Mouse (Mus musculus): ENCODE measurements around the gene Sik3. TPM values are rescaled to one million over a fixed set of nuclear protein-coding genes. Genes with fewer than 3 reads are reported as not detected.
"Not testable (repeated sequence)": the region's sequence is repeated elsewhere in the genome, so short reads cannot be mapped to it uniquely, and the experiment has no call there.

Gene Sik3
- polyA plus RNA-seq, 1 experiment from 2014 or later: 3.9 TPM

- H3K4me1 ChIP-seq: peaks cover 24% of the 10 kb centered on the region
- whole genome bisulfite sequencing: 83% methylated on average over 2 of the region's 2 CpGs
- H3K4me3 ChIP-seq: no peak overlapping the region
- no peak overlapping the region for H3K27ac ChIP-seq (replicated peaks)
- DNase-seq (ENCODE audit: low spot score): no peak
- H3K36me3 ChIP-seq: peaks cover 24% of the 10 kb centered on the region
- H3K9me3 ChIP-seq (replicated peaks): no peaks in the 10 kb centered on the region
- H3K27me3 ChIP-seq (ENCODE audit: low read depth, poor library complexity, severe bottlenecking): no peaks in the 10 kb centered on the region
Measured at GRCm38 (mm10) chr9:46126295-46126694, 113.7 kb downstream of the Sik3 start.

- H3K36me3 ChIP-seq: peaks cover 24% of the 10 kb centered on the region
- no peaks in the 10 kb centered on the region for H3K9me3 ChIP-seq (replicated peaks)
- peaks cover 24% of the 10 kb centered on the region for H3K4me1 ChIP-seq
- no peaks in the 10 kb centered on the region for H3K27me3 ChIP-seq (ENCODE audit: low read depth, poor library complexity, severe bottlenecking)
- H3K4me3 ChIP-seq: no peak overlapping the region
- H3K27ac ChIP-seq (replicated peaks): no peak overlapping the region
- no peak for DNase-seq (ENCODE audit: low spot score)
- WGBS: 41% methylated on average over 5 of the region's 5 CpGs
Measured at GRCm38 (mm10) chr9:46127326-46127725, 114.7 kb downstream of the Sik3 start.

GRCm38 (mm10) chr9:46129241-46129640 lies 116.6 kb downstream of the Sik3 start:
- WGBS: 81% methylated on average over 2 of the region's 2 CpGs
- H3K4me3 ChIP-seq: no peak overlapping the region

GRCm38 (mm10) chr9:46132821-46133220 lies 120.2 kb downstream of the Sik3 start:
- DNase-seq (ENCODE audit: low spot score); H3K36me3 ChIP-seq; H3K9me3 ChIP-seq (replicated peaks); H3K27ac ChIP-seq (replicated peaks); H3K27me3 ChIP-seq (ENCODE audit: low read depth, poor library complexity, severe bottlenecking); H3K4me1 ChIP-seq; H3K4me3 ChIP-seq: not testable (repeated sequence)

More at GRCm38 (mm10) chr9:46129241-46129640, 116.6 kb downstream of the Sik3 start:
- Histone ChIP-seq H3K36me3 (peaks cover 13% of the 10 kb centered on the region), H3K9me3 (replicated peaks) (no peaks in the 10 kb centered on the region), H3K27ac (replicated peaks) (no peak overlapping the region), H3K4me1 (peaks cover 24% of the 10 kb centered on the region), H3K27me3 (ENCODE audit: low read depth, poor library complexity, severe bottlenecking) (no peaks in the 10 kb centered on the region)
- no peak for DNase-seq (ENCODE audit: low spot score)

GRCm38 (mm10) chr9:46138831-46139230 lies 126.2 kb downstream of the Sik3 start:
- WGBS: 85% methylated on average over 6 of the region's 6 CpGs

GRCm38 (mm10) chr9:46140811-46141210 lies 128.2 kb downstream of the Sik3 start:
- Histone ChIP-seq H3K27me3 (ENCODE audit: low read depth, poor library complexity, severe bottlenecking) (no peaks in the 10 kb centered on the region), H3K4me3 (no peak overlapping the region), H3K36me3 (no peaks in the 10 kb centered on the region), H3K27ac (replicated peaks) (no peak overlapping the region), H3K4me1 (no peaks in the 10 kb centered on the region), H3K9me3 (replicated peaks) (no peaks in the 10 kb centered on the region)
- WGBS: 88% methylated on average over 1 of the region's 1 CpGs
- no peak for DNase-seq (ENCODE audit: low spot score)

More at GRCm38 (mm10) chr9:46138831-46139230, 126.2 kb downstream of the Sik3 start:
- Histone ChIP-seq H3K4me3 (no peak overlapping the region), H3K27ac (replicated peaks) (no peak overlapping the region), H3K36me3 (no peaks in the 10 kb centered on the region), H3K9me3 (replicated peaks) (no peaks in the 10 kb centered on the region), H3K27me3 (ENCODE audit: low read depth, poor library complexity, severe bottlenecking) (no peaks in the 10 kb centered on the region), H3K4me1 (no peaks in the 10 kb centered on the region)
- DNase-seq (ENCODE audit: low spot score): no peak

GRCm38 (mm10) chr9:46142031-46142430 lies 129.4 kb downstream of the Sik3 start:
- Histone ChIP-seq H3K36me3 (no peaks in the 10 kb centered on the region), H3K27me3 (ENCODE audit: low read depth, poor library complexity, severe bottlenecking) (no peaks in the 10 kb centered on the region), H3K27ac (replicated peaks) (no peak overlapping the region), H3K4me1 (peaks cover 5% of the 10 kb centered on the region; the same call in 1 of the 2 replicates), H3K4me3 (no peak overlapping the region), H3K9me3 (replicated peaks) (no peaks in the 10 kb centered on the region)
- no peak for DNase-seq (ENCODE audit: low spot score)
- whole genome bisulfite sequencing: 89% methylated on average over 1 of the region's 1 CpGs

GRCm38 (mm10) chr9:46142492-46142891 lies 129.9 kb downstream of the Sik3 start:
- no peak for DNase-seq (ENCODE audit: low spot score)
- no peak overlapping the region for H3K27ac ChIP-seq (replicated peaks)
- no peaks in the 10 kb centered on the region for H3K9me3 ChIP-seq (replicated peaks)
- WGBS: 100% methylated on average over 1 of the region's 1 CpGs
- H3K4me1 ChIP-seq: peaks cover 5% of the 10 kb centered on the region; the same call in 1 of the 2 replicates
- no peaks in the 10 kb centered on the region for H3K36me3 ChIP-seq
- H3K27me3 ChIP-seq (ENCODE audit: low read depth, poor library complexity, severe bottlenecking): no peaks in the 10 kb centered on the region
- H3K4me3 ChIP-seq: no peak overlapping the region

- WGBS: 88% methylated on average over 6 of the region's 6 CpGs
- Histone ChIP-seq H3K27ac (replicated peaks) (no peak overlapping the region), H3K4me1 (peaks cover 5% of the 10 kb centered on the region; the same call in 1 of the 2 replicates), H3K27me3 (ENCODE audit: low read depth, poor library complexity, severe bottlenecking) (no peaks in the 10 kb centered on the region), H3K36me3 (no peaks in the 10 kb centered on the region), H3K9me3 (replicated peaks) (no peaks in the 10 kb centered on the region), H3K4me3 (no peak overlapping the region)
- DNase-seq (ENCODE audit: low spot score): no peak
Measured at GRCm38 (mm10) chr9:46144976-46145375, 132.4 kb downstream of the Sik3 start.

GRCm38 (mm10) chr9:46146437-46146836 lies 133.8 kb downstream of the Sik3 start:
- Histone ChIP-seq H3K9me3 (replicated peaks) (no peaks in the 10 kb centered on the region), H3K4me3 (no peak overlapping the region), H3K27ac (replicated peaks) (no peak overlapping the region), H3K4me1 (peaks cover 5% of the 10 kb centered on the region; the same call in 1 of the 2 replicates), H3K27me3 (ENCODE audit: low read depth, poor library complexity, severe bottlenecking) (no peaks in the 10 kb centered on the region), H3K36me3 (no peaks in the 10 kb centered on the region)
- no peak for DNase-seq (ENCODE audit: low spot score)
- 60% methylated on average over 3 of the region's 3 CpGs for WGBS

GRCm38 (mm10) chr9:46148723-46149122 lies 136.1 kb downstream of the Sik3 start:
- Histone ChIP-seq H3K4me3 (no peak overlapping the region), H3K36me3 (no peaks in the 10 kb centered on the region), H3K27me3 (ENCODE audit: low read depth, poor library complexity, severe bottlenecking) (no peaks in the 10 kb centered on the region), H3K27ac (replicated peaks) (no peak overlapping the region), H3K9me3 (replicated peaks) (no peaks in the 10 kb centered on the region), H3K4me1 (peaks cover 11% of the 10 kb centered on the region)
- no peak for DNase-seq (ENCODE audit: low spot score)
- 92% methylated on average over 4 of the region's 4 CpGs for WGBS

GRCm38 (mm10) chr9:46149392-46149791 lies 136.8 kb downstream of the Sik3 start:
- H3K27ac ChIP-seq (replicated peaks): no peak overlapping the region
- H3K36me3 ChIP-seq: no peaks in the 10 kb centered on the region
- DNase-seq (ENCODE audit: low spot score): no peak
- H3K27me3 ChIP-seq (ENCODE audit: low read depth, poor library complexity, severe bottlenecking): no peaks in the 10 kb centered on the region
- H3K4me1 ChIP-seq: peaks cover 11% of the 10 kb centered on the region
- H3K9me3 ChIP-seq (replicated peaks): no peaks in the 10 kb centered on the region
- no peak overlapping the region for H3K4me3 ChIP-seq
- WGBS: 87% methylated on average over 5 of the region's 5 CpGs

- Histone ChIP-seq H3K36me3 (no peaks in the 10 kb centered on the region), H3K27ac (replicated peaks) (no peak overlapping the region), H3K9me3 (replicated peaks) (no peaks in the 10 kb centered on the region), H3K4me3 (no peak overlapping the region), H3K27me3 (ENCODE audit: low read depth, poor library complexity, severe bottlenecking) (no peaks in the 10 kb centered on the region), H3K4me1 (peaks cover 11% of the 10 kb centered on the region)
- WGBS: 87% methylated on average over 7 of the region's 7 CpGs
- DNase-seq (ENCODE audit: low spot score): no peak
Measured at GRCm38 (mm10) chr9:46150116-46150515, 137.5 kb downstream of the Sik3 start.

Data from midbrain, embryonic 10.5 days (tissue).